In genomic region chr1:41140542-41140941, GRCm38 (mm10) we compare ENCODE assay signal across 17 mouse cellular contexts.
DNase-seq lines count a peak whose midpoint lies in the region; ATAC-seq lines count a peak whose summit lies in the region.
"Had no signal": no experiment of that assay in that cellular context is flagged by ENCODE, and none has a peak within 500 bp of the region (broad histone marks: within the 10 kb centered on the region; RNA-seq: fewer than 3 reads in every experiment).

No protein-coding gene starts in this region.

- peaks cover 4% of the 10 kb centered on the region; the same call in 1 of the 2 replicates for H3K4me1 ChIP-seq in neural tube, embryonic 12.5 days
- H3K4me1 ChIP-seq in forebrain, embryonic 15.5 days = peaks cover 6% of the 10 kb centered on the region
- H3K4me1 ChIP-seq: embryonic facial prominence, embryonic 15.5 days; liver, embryonic 12.5 days had no signal

- no peaks in the 10 kb centered on the region for H3K36me3 ChIP-seq in neural tube, embryonic 12.5 days
- H3K36me3 ChIP-seq in forebrain, embryonic 15.5 days = no peaks in the 10 kb centered on the region
- H3K36me3 ChIP-seq: embryonic facial prominence, embryonic 15.5 days; liver, embryonic 12.5 days had no signal

- no peak overlapping the region for H3K27ac ChIP-seq in neural tube, embryonic 12.5 days
- peak overlapping the region; percentile 13; the same call in 1 of the 2 replicates for H3K27ac ChIP-seq in forebrain, embryonic 15.5 days (replicated peaks)
- H3K27ac ChIP-seq: embryonic facial prominence, embryonic 15.5 days; kidney, postnatal 0 days; liver, embryonic 12.5 days had no signal

- DNase-seq in heart, adult 11 months = peak; percentile 44
- DNase-seq in heart, postnatal 10 days = no peak
- no peak for DNase-seq in neural tube, embryonic 10.5 days (ENCODE audit: extremely low spot score, low spot score)
- DNase-seq in frontal cortex, postnatal 10 days (ENCODE audit: low spot score in 2 of 2) = no peak
- no peak for DNase-seq in left cerebral cortex, adult 11 months (ENCODE audit: low spot score)
- no peak for DNase-seq in testis, postnatal 10 days (ENCODE audit: low spot score)
- DNase-seq: cerebellum, adult 9-11 months; heart, adult 18-20 months; lung, embryonic 14.5 days; thymus, postnatal 4 days had no signal

- no peak overlapping the region for H3K4me3 ChIP-seq in neural tube, embryonic 12.5 days
- no peak overlapping the region for H3K4me3 ChIP-seq in forebrain, embryonic 15.5 days
- H3K4me3 ChIP-seq: embryonic facial prominence, embryonic 15.5 days; liver, embryonic 12.5 days had no signal

- no peak overlapping the region for H3K9ac ChIP-seq in neural tube, embryonic 12.5 days
- no peak overlapping the region for H3K9ac ChIP-seq in forebrain, embryonic 15.5 days (replicated peaks)
- H3K9ac ChIP-seq: embryonic facial prominence, embryonic 15.5 days; liver, embryonic 12.5 days; lung, embryonic 14.5 days had no signal

- H3K27me3 ChIP-seq in neural tube, embryonic 12.5 days (replicated peaks) = no peaks in the 10 kb centered on the region
- no peaks in the 10 kb centered on the region for H3K27me3 ChIP-seq in forebrain, embryonic 15.5 days
- H3K27me3 ChIP-seq: CH12.LX; embryonic facial prominence, embryonic 15.5 days; liver, embryonic 12.5 days had no signal

- 5% methylated on average over 1 of the region's 1 CpGs for WGBS in neural tube, embryonic 12.5 days
- WGBS in forebrain, embryonic 15.5 days = 2% methylated on average over 1 of the region's 1 CpGs

- no peak overlapping the region for H3K4me2 ChIP-seq in neural tube, embryonic 12.5 days (replicated peaks)
- no peak overlapping the region for H3K4me2 ChIP-seq in forebrain, embryonic 15.5 days (replicated peaks)
- H3K4me2 ChIP-seq: embryonic facial prominence, embryonic 15.5 days; liver, embryonic 12.5 days; lung, embryonic 14.5 days had no signal

- ATAC-seq in neural tube, embryonic 12.5 days (ENCODE audit: low FRiP score, low read depth) = peak; percentile 85
- peak; percentile 46; the same call in 1 of the 2 replicates for ATAC-seq in forebrain, embryonic 15.5 days (replicated peaks)
- ATAC-seq: intestine, postnatal 0 days; liver, embryonic 12.5 days had no signal

- no peaks in the 10 kb centered on the region for H3K9me3 ChIP-seq in neural tube, embryonic 12.5 days
- no peaks in the 10 kb centered on the region for H3K9me3 ChIP-seq in forebrain, embryonic 15.5 days
- H3K9me3 ChIP-seq: embryonic facial prominence, embryonic 15.5 days; liver, embryonic 12.5 days had no signal

- intact Hi-C loops in heart, postnatal 10 days (cut with DNase I) = no loop called here
